Mouse (Mus musculus) gastrocnemius, adult 18-20 months (tissue): Measurements from ENCODE around the gene Tagln3. TPM values are rescaled to one million over a fixed set of nuclear protein-coding genes. Genes with fewer than 3 reads are reported as not detected.
A peak's percentile ranks its signal among the peaks of the same experiment; 100 is the strongest.

Experiments
- DNase-seq: peaks from one replicate; pipeline ENCODE4 v3.0.0; 2021; ENCODE audit warnings: low spot score
- total RNA-seq, 2 experiments: library from RNA; stranded (reverse); gene quantifications; 2 replicates each; pipeline ENCODE4 v1.2.3; 2021

Tagln3 gene
- total RNA-seq, 2 experiments from 2014 or later: 0.18 to 0.47 TPM

- no peak for DNase-seq
These were observed 4.3 kb downstream of the Tagln3 start for GRCm38 (mm10) chr16:45720022-45720630.

- no peak for DNase-seq
These were observed 6.1 kb downstream of the Tagln3 start for GRCm38 (mm10) chr16:45718296-45718695.

DNA sequence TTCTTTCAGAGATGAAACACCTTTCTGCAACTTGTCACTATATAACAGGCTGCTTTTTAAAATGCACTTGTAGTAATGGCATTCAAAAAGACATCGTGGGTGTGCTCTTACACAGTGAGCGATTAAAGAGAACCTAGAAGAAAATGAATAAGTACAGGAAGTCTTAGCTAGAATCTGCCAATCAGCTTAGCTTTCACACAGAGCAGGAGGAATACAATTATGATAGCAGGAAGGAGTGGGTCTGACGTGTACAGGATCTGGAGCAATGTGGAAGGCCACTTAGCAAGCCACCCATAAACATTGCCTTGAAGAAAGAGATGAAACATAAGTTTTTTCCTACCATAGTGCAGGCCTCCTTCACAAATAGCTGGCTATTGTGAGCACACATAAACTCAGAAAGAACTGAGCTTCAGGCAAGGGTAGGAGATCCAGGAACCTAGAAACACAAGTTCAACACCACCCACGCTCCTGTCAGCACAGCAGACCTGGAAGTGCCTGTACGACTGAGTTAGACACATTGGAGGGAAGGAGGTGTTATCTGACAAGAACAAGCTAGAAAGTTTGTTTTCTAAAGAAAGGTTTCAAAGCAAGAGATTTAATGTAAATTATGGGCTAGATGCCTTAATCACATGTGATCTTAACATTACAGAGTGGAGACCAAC lies 9.8 kb downstream of the Tagln3 start:
- DNase-seq: no peak

GRCm38 (mm10) chr16:45713878-45714277 lies 10.5 kb downstream of the Tagln3 start:
- no peak for DNase-seq

DNA sequence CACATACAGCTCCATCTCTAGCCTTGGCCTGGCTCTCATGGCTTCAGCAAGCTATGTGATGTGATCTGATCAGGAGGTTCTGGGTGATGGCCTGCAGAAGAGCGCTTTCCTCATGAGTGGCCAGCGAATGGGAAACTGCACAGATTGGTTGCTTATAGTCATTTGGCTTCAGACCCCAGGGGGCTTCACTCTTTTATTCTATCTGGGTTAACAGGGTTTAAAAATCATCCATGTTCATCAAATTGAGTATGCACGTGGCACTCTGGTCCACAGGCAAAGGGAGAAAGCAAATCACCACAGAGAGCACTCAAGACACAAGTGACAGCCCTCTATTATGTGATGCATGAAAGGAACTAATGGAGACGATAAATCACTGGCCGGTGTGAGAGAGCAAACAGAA lies 11.1 kb downstream of the Tagln3 start:
- no peak for DNase-seq

DNA sequence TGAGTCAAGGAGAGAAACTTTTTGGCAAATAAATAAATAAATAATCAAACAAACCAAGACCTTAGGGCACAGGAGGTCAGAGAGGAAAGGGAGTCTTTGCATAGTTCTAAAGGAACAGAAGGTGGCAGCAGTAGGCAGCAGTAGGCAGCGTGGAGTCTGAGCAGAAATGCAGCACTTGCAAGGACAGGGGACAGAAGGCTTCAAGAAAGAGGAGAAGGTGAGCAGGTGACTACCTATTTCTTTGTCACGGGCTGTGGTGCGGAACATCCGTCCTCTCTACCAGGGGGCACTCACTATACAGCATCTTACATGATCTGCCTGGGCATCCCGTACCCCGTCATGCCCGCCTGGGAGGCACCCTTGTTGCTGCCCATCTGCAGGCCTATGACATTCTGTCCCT lies 13.1 kb downstream of the Tagln3 start:
- DNase-seq: no peak

DNA sequence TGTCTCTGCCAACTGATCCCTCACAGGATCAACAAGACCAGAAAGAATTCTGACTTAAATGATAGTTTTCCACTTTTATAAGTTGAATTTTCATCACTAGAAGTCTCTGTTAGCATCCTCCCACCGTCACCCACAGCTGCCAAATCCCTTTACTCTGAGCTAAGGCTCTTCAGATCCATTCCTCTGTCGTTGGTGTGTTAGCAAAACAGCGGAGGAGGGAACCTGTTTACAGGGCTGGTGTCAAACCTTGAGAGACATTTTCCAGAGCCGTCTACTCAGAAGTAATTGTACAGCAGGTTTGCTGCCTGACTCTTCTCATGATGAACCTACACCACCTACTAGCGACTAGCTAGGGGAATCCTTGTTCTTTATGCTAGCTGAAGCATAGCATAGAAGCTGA lies 25.1 kb downstream of the Tagln3 start:
- no peak for DNase-seq

GRCm38 (mm10) chr16:45697996-45698395 lies 26.4 kb downstream of the Tagln3 start:
- no peak for DNase-seq

DNA sequence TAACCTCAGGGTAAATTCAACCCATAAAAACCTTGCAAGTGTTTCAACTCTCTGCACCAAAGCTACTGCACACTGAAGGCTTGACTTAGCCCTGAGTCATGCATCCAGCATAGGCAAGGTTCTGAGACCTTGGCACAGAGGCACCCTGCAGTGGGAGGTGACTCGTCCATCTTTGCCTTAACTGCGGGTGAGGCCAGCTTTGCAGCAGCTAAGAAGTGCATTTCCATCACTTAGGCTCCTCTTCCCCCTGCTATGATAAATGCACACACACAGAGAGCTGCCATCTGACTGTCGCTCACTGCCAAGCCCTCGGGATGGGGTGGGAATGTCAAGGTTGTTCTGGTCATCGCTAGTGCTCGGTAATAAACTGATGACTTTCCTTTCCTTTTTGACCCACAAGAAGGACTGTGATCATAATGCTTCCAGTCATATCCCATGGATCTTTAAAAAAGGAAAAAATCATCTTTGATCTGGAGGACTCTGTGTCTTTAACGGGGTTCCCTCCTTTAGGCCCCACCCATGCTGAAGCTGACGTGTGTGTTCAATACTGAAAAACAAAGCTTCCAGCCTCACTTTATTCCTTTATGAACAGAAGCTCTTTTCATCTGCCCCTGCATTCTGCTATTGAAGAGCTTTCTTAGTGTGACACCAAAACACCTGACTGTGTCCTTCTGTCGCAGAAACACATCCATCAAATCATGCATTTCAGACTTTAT lies 28.8 kb downstream of the Tagln3 start:
- DNase-seq: no peak

DNA sequence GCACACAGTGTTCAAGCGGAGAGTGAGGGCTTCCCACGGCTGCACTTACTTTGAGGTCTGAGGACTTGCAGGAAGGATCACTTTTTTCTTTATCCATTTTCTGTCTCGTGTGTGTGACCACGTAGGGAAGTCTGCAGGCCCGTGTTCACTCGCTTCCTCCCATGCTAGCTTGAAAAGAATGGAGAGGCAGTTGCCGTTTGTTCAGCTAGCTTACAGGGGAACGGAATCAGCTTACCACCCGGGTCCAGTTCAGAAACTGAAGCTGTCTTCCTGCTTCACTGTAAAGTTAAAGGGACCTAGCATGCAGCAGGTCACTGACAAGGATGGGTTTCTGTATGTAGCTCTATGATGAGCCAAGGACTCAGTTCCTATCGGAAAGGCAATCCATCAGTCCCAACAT lies 30.9 kb downstream of the Tagln3 start, which contains the start of gene Tmprss7:
Gene Tmprss7, minus strand, starts transcription at position 101 of the 400 bp plus-strand sequence.
- no peak for DNase-seq

DNA sequence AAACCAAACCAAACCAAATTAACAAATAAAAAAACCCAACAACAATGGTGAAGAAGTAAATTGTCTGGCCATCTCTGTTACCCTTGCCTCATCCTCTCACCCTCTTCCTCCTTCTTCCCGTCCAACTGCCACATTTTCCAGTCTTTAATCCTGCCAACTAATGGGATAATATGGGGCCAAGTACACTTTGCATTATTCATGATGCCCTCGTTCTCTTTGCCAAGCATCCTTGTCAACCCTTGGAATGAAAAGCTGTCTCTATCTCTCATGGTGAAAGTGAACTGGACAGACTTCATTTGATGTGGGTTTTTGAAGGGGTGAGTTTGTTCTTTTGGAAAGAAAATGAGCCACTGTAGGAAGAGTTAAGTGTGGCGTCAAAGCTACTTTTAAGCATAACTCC lies 31.6 kb downstream of the Tagln3 start:
- DNase-seq: no peak

GRCm38 (mm10) chr16:45690178-45690577 lies 34.2 kb downstream of the Tagln3 start:
- DNase-seq: no peak

DNA sequence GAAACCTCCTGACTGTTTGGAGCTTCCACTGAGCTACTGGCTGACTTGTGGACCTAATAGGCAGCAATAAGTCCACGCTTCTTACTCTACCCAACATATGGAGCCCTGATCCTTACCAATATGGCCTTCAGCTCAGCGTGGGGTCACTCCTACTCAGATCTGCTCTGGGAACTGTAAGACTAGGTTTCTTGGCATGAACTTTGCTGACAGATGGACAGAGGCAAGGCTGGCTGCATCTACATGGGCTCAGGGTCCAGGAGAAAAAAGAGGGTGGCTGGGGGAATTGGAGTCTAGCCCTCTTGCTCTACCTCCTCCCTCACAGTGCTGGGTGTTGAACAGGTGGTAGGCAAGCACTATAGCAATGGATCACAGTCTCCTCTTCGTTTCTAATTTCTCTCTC lies 37.6 kb downstream of the Tagln3 start:
- no peak for DNase-seq

- no peak for DNase-seq
These were observed 39.1 kb downstream of the Tagln3 start for GRCm38 (mm10) chr16:45685295-45685694.

DNA sequence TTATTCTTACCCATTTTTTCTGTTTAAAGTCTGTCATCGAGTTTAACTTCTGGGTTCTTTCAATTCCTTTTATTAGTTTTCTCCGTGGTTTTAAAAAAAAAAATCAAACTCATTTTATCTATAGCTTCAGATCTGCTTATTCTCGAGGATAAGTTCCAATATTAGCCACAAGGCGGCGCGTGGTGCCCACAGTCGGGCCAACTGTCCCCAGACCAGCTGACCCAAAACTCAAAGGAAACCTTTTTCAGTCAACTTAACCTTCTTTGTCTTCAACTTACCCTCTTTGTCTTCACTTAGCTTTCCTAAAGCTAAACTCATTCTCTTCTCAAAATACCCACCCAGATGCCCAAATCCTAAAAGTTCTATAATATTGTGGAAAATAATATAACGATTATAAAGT lies 39.6 kb downstream of the Tagln3 start:
- peak; percentile 48 for DNase-seq

GRCm38 (mm10) chr16:45676462-45676861 lies 47.9 kb downstream of the Tagln3 start:
- no peak for DNase-seq

DNA sequence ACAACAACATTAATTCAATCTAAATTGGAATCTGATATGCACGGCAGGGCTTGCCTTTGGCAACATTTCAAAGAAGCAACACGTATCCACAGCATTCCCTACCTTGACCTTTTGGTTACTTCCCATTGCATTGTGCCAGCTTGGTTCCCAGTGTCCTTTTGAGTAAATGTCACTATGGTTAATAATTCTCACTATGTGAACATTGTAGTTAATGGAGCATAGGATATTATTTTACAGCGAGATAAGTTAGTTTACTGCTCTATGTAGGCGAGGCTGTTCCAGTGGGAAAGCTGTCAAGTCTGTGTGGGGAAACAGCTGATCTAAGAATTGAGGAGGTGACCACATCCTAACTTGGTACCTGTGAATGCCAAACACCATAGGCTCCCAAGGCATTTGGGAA lies 54.4 kb downstream of the Tagln3 start:
- DNase-seq: no peak

- no peak for DNase-seq
These were observed 56.2 kb downstream of the Tagln3 start for GRCm38 (mm10) chr16:45668178-45668577.

- DNase-seq: no peak
These were observed 58.3 kb downstream of the Tagln3 start for GRCm38 (mm10) chr16:45666136-45666535.

GRCm38 (mm10) chr16:45662381-45662780 lies 62.0 kb downstream of the Tagln3 start:
- DNase-seq: no peak
